Mouse (Mus musculus) CH12.LX (cell line): ENCODE results near the gene Swsap1. TPM values are rescaled to one million over a fixed set of nuclear protein-coding genes. Genes with fewer than 3 reads are reported as not detected.

Source experiments
- DNase-seq: peaks from one replicate; pipeline ENCODE4 v3.0.0-alpha.2; 2013; ENCODE audit errors: extremely low read depth
- H3K27ac ChIP-seq: 2 replicates; pipeline ENCODE4 v1.5.1; 2012; ENCODE audit warnings: low read depth, mild to moderate bottlenecking, control low read depth, moderate library complexity; ENCODE audit not compliant: insufficient read depth
- H3K27me3 ChIP-seq: replicated peaks from 2 replicates; pipeline ENCODE3; 2012; ENCODE audit warnings: inconsistent platforms
- H3K36me3 ChIP-seq, 2 experiments: replicated peaks in 1 of 2; 2 replicates each; pipeline versions ENCODE3 to v1.6.1; 2012; ENCODE audit warnings: inconsistent platforms in 1 of 2, low read length in 1 of 2, mild to moderate bottlenecking in 1 of 2, mixed read lengths in 1 of 2, moderate library complexity in 1 of 2; ENCODE audit not compliant: control insufficient read depth in 1 of 2, insufficient read depth in 1 of 2
- H3K4me1 ChIP-seq, 2 experiments: 2 replicates each; pipeline ENCODE4 v1.6.1; 2012; ENCODE audit warnings: inconsistent platforms in 1 of 2, moderate library complexity in 1 of 2; ENCODE audit not compliant: insufficient read depth in 2 of 2, control insufficient read depth in 1 of 2
- H3K4me2 ChIP-seq: 2 replicates; pipeline ENCODE4 v1.6.1; 2012; ENCODE audit warnings: low read depth, mild to moderate bottlenecking, control low read depth; ENCODE audit not compliant: poor library complexity, insufficient read depth, severe bottlenecking
- H3K4me3 ChIP-seq, 3 experiments: fragments of 150-350 bp in 1 of 3; sonication (generic) in 1 of 3; replicated peaks in 1 of 3; 2 replicates each; pipeline versions ENCODE3 to v1.5.1; 2011 to 2012; ENCODE audit warnings: low read depth in 2 of 3, low read length in 2 of 3, mild to moderate bottlenecking in 2 of 3, moderate library complexity in 2 of 3, control low read depth in 1 of 3, improper control_type of control experiment in 1 of 3, inconsistent platforms in 1 of 3, mixed read lengths in 1 of 3; ENCODE audit not compliant: poor library complexity in 1 of 3
- H3K79me2 ChIP-seq: replicated peaks from 2 replicates; pipeline ENCODE4 v1.6.1; 2012; ENCODE audit warnings: mild to moderate bottlenecking, moderate library complexity; ENCODE audit not compliant: control insufficient read depth, poor library complexity, insufficient read depth, severe bottlenecking; ENCODE audit errors: extremely low read depth
- H3K9ac ChIP-seq: 2 replicates; pipeline ENCODE4 v1.6.1; 2012; ENCODE audit warnings: low read depth, mild to moderate bottlenecking, control low read depth, moderate library complexity; ENCODE audit not compliant: insufficient read depth
- H3K9me3 ChIP-seq: replicated peaks from 2 replicates; pipeline ENCODE3; 2012; ENCODE audit warnings: low read length, inconsistent platforms, mixed read lengths
- CHD1 ChIP-seq: IDR thresholded peaks from 2 replicates; pipeline ENCODE4 v1.6.1; 2012; ENCODE audit warnings: low read depth, low read length, improper control_type of control experiment, inconsistent platforms
- CHD2 ChIP-seq: IDR thresholded peaks from 2 replicates; pipeline ENCODE4 v1.6.1; 2011; ENCODE audit warnings: low read length, improper control_type of control experiment
- CTCF ChIP-seq, 2 experiments: IDR thresholded peaks in 1 of 2; conservative IDR thresholded peaks in 1 of 2; 2 replicates each; pipeline ENCODE4 v1.5.1; 2011 to 2012; ENCODE audit warnings: low read depth in 2 of 2, low read length in 2 of 2, improper control_type of control experiment in 1 of 2, inconsistent platforms in 1 of 2, mild to moderate bottlenecking in 1 of 2, moderate library complexity in 1 of 2
- ELF1 ChIP-seq: IDR thresholded peaks from 2 replicates; pipeline ENCODE4 v1.6.1; 2014; ENCODE audit warnings: low read depth, mild to moderate bottlenecking, inconsistent platforms, low read length, improper control_type of control experiment
- HCFC1 ChIP-seq: IDR thresholded peaks from 2 replicates; pipeline ENCODE4 v1.6.1; 2012; ENCODE audit warnings: low read depth, mild to moderate bottlenecking, inconsistent platforms, low read length, improper control_type of control experiment
- JUN ChIP-seq: IDR thresholded peaks from 2 replicates; pipeline ENCODE4 v1.6.1; 2011; ENCODE audit warnings: low read depth, mild to moderate bottlenecking, low read length, improper control_type of control experiment, moderate library complexity; ENCODE audit not compliant: insufficient read depth
- JUND ChIP-seq: conservative IDR thresholded peaks from 2 replicates; pipeline ENCODE4 v1.6.1; 2011; ENCODE audit warnings: low read depth, low read length, improper control_type of control experiment
- MAFK ChIP-seq: IDR thresholded peaks from 2 replicates; pipeline ENCODE4 v1.6.1; 2011; ENCODE audit warnings: low read length, improper control_type of control experiment; ENCODE audit not compliant: insufficient replicate concordance
- MAX ChIP-seq: IDR thresholded peaks from 2 replicates; pipeline ENCODE4 v1.6.1; 2011; ENCODE audit warnings: low read length, improper control_type of control experiment
- MAZ ChIP-seq: IDR thresholded peaks from 2 replicates; pipeline ENCODE4 v1.6.1; 2012; ENCODE audit warnings: low read depth, mild to moderate bottlenecking, inconsistent platforms, low read length, improper control_type of control experiment, moderate library complexity
- MEF2A ChIP-seq: IDR thresholded peaks from 2 replicates; pipeline ENCODE4 v1.6.1; 2014; ENCODE audit warnings: low read depth, mild to moderate bottlenecking, inconsistent platforms, low read length, improper control_type of control experiment, borderline replicate concordance
- MYC ChIP-seq: IDR thresholded peaks from 2 replicates; pipeline ENCODE4 v1.6.1; 2011; ENCODE audit warnings: low read depth, mild to moderate bottlenecking, improper control_type of control experiment, low read length
- NELFE ChIP-seq: IDR thresholded peaks from 2 replicates; pipeline ENCODE4 v1.6.1; 2011; ENCODE audit warnings: low read depth, low read length, improper control_type of control experiment
- PAX5 ChIP-seq: IDR thresholded peaks from 2 replicates; pipeline ENCODE4 v1.6.1; 2012; ENCODE audit warnings: low read length, inconsistent platforms, mixed read lengths
- POLR2AphosphoS2 ChIP-seq: IDR thresholded peaks from 2 replicates; pipeline ENCODE4 v1.6.1; 2011; ENCODE audit warnings: low read depth, low read length, improper control_type of control experiment
- RAD21 ChIP-seq: IDR thresholded peaks from 2 replicates; pipeline ENCODE4 v1.6.1; 2011; ENCODE audit warnings: low read depth, mild to moderate bottlenecking, low read length, improper control_type of control experiment, moderate library complexity
- SIN3A ChIP-seq: IDR thresholded peaks from 2 replicates; pipeline ENCODE4 v1.6.1; 2012; ENCODE audit warnings: low read length, improper control_type of control experiment, inconsistent platforms
- TBP ChIP-seq: conservative IDR thresholded peaks from 2 replicates; pipeline ENCODE4 v1.6.1; 2011; ENCODE audit warnings: low read depth, low read length, improper control_type of control experiment
- TCF12 ChIP-seq: IDR thresholded peaks from 2 replicates; pipeline ENCODE4 v1.6.1; 2014; ENCODE audit warnings: low read depth, mild to moderate bottlenecking, inconsistent platforms, low read length, improper control_type of control experiment
- USF2 ChIP-seq: conservative IDR thresholded peaks from 2 replicates; pipeline ENCODE4 v1.6.1; 2011; ENCODE audit warnings: low read depth, low read length, improper control_type of control experiment
- ZMIZ1 ChIP-seq: IDR thresholded peaks from 2 replicates; pipeline ENCODE4 v1.6.1; 2012; ENCODE audit warnings: low read depth, mild to moderate bottlenecking, inconsistent platforms, low read length, improper control_type of control experiment
- ZNF384 ChIP-seq: IDR thresholded peaks from 2 replicates; pipeline ENCODE4 v1.6.1; 2012; ENCODE audit warnings: low read depth, low read length, improper control_type of control experiment, inconsistent platforms
- dilution Hi-C: fragments of 300-500 bp; cut with MboI; formaldehyde crosslinking; loops from 2 replicates; pipeline ENCODE4 v1.14.3; 2020; ENCODE audit warnings: low sequenced_read_pairs; ENCODE audit not compliant: extremely low pct_unique_long_range_greater_than_20kb, extremely low pct_ligation_motif_present
- in situ Hi-C: fragments of 300-500 bp; cut with MboI; formaldehyde crosslinking; loops from 3 replicates; pipeline ENCODE4 v1.14.3; 2019; ENCODE audit warnings: low sequenced_read_pairs, low pct_ligation_motif_present, low pct_unique_long_range_greater_than_20kb, mixed read lengths
- polyA plus RNA-seq: library from polyadenylated mRNA; unstranded; fragments of >175 nt; gene quantifications from 2 replicates; pipeline ENCODE4 v1.2.1, GENCODE M21; 2012; ENCODE audit warnings: low read depth; ENCODE audit not compliant: insufficient read length
- total RNA-seq, 2 experiments: library from RNA; depleted of rRNA; stranded (reverse); fragments of 300-350 nt in 1 of 2; fragments of >200 nt in 1 of 2; gene quantifications; 2 replicates each; pipeline ENCODE4 v1.2.3; 2012 to 2014

The Swsap1 gene
- total and polyA plus RNA-seq, 3 experiments: 3.1 to 4.1 (median 4.0) TPM

DNA sequence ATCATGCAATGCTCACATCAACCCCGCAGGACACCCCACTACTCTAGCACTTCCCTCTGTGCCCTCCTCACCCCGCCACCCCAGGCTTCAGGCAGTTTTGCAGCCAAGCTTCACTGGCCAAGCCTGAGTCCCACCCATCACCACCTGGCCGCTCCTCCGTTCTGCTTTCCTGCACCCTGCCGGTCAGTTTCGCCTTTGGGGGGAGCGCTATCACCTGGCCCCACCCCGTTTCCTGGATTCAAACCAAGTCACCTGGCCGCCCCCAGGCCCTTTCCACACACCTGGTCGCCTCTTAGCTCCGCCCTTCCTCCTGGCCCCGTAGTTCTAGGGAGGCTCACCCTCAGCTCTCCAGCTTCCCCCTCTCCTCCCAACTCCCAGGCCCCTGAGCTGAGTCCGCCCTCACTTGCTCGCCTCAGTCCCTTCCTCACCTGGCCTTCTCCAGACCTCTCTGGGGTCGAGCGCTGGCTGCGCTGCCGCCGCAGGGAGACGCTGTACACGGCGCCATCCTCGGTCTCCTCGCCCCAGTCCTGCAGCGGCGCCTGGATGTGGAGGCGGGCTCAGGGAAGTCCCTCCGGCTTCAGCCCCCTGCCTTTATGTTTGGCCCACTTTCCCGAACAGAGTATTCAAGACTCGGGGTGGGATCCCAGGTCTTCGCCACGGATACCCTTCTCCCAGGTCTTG is 33.0 kb downstream of the Swsap1 start:
- no peaks in the 10 kb centered on the region for H3K36me3 ChIP-seq
- peaks cover 79% of the 10 kb centered on the region for H3K27me3 ChIP-seq
- dilution Hi-C loops: no loop called here

DNA sequence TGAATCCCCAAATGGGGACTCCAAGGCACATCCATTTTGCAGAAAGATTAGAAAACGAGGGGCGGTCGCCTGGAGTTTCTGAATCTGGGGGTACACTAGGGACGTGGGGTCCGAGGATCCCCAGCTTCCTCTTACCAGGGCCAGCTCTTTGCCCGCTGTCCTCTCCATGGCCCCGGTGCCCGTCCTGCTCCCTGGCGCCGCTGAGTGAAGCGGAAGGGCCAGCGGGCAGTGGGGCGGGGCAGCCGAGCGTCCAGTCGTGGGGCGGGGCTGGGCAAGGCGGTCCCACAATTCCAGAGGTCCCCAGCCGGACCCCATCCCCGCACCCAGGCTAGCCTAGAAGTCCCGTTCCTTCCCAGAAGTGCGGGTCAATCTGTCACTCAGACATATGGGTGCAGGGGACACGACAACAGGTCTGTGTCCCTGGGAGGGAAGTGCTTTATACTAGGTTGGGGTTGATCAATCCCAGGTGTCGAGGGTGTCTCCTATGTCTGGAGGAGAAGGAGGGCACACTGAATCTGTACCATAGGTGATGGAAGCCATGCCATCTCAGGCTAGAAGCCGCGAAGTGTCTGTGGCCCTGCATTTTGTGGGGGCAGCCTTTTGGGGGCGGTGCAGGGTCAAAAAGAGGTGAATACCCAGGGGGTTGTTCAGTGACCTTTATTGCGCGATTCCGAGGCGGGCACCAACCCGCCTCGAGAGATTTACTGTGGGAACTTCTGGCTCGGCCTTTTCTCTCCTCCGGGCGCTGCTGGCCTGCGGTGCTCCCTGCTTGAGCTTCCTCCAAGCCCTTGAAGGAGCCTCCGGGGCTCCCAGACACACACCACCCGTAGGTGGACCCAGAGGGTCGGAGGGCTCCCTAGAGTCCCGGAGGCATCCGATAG is 33.9 kb downstream of the Swsap1 start, which contains the start of gene Rgl3:
Gene Rgl3, minus strand, starts transcription at position 217 of the 881 bp plus-strand sequence.
- dilution Hi-C loops: no loop called here
- no peaks in the 10 kb centered on the region for H3K9me3 ChIP-seq
- no peak within 1 kb of the TSS for H3K9ac ChIP-seq
- TF ChIP-seq SIN3A (no peak), RAD21 (no peak), MAFK (no peak), JUND (no peak), USF2 (no peak), ELF1 (no peak)
- no peaks in the 10 kb centered on the region for H3K36me3 ChIP-seq
- H3K4me3 ChIP-seq: no peak within 1 kb of the TSS
- no peaks in the 10 kb centered on the region for H3K4me1 ChIP-seq
- no peak within 1 kb of the TSS for H3K4me2 ChIP-seq
- H3K27me3 ChIP-seq: peaks cover 77% of the 10 kb centered on the region
- no peaks in the 10 kb centered on the region for H3K79me2 ChIP-seq
- H3K27ac ChIP-seq: no peak within 1 kb of the TSS
- DNase-seq: no peak
- in situ Hi-C loops: no loop called here

More for the DNA sequence above, 33.0 kb downstream of the Swsap1 start:
- no peak for DNase-seq
- Histone ChIP-seq H3K4me1 (no peaks in the 10 kb centered on the region), H3K4me3 (no peak overlapping the region), H3K79me2 (no peaks in the 10 kb centered on the region), H3K4me2 (no peak overlapping the region), H3K9ac (no peak overlapping the region), H3K27ac (no peak overlapping the region), H3K9me3 (no peaks in the 10 kb centered on the region)
- in situ Hi-C loops: no loop called here
- TF ChIP-seq USF2 (no peak), MEF2A (no peak), CHD1 (no peak), POLR2AphosphoS2 (no peak), ZNF384 (no peak), CTCF (conservative IDR thresholded peaks at IDR 0.05 in 1 of 2, IDR thresholded peaks at IDR 0.05 in 1 of 2; ENCODE audit: low read depth in 2 of 2, low read length in 2 of 2) (no peak), MAZ (no peak), TCF12 (no peak), PAX5 (no peak), TBP (no peak), MAX (no peak), CHD2 (no peak), MYC (no peak), HCFC1 (no peak), ZMIZ1 (no peak), JUN (no peak), NELFE (no peak), JUND (no peak), RAD21 (no peak), MAFK (no peak)
